Mouse (Mus musculus) ovary, postnatal 14 days (tissue): ENCODE measurements around the gene Zfp78.
"Not testable (repeated sequence)": the region's sequence is repeated elsewhere in the genome, so short reads cannot be mapped to it uniquely, and the experiment has no call there.

Source experiments
- DNase-seq: peaks from one replicate; pipeline ENCODE4 v3.0.0; 2022; ENCODE audit warnings: low spot score

Gene Zfp78

DNA sequence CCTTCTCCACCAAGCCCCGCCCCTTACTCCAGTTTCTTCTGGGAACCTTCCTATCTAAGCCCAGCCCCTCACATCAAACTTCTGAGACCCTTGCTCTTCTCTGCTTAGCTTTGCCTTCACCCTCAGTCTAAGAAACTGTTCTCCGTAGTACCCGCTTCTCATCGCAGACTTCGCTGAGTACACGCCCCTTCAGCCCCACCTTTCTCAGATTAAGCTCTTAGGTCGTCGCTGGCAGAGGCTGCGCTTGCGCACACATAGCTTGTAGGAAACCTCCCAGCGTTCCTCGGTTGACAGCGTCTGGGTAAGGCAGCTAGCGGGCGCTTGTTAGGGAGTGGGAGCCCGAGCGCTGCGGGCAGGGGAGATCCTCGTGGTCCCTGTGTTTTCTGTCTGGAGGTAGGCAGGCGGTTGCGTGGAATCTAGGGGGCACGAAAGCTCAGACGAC lies at the start of gene Zfp78:
Gene Zfp78, plus strand, starts transcription at position 234 of the 442 bp plus-strand sequence.
- no peak for DNase-seq

DNA sequence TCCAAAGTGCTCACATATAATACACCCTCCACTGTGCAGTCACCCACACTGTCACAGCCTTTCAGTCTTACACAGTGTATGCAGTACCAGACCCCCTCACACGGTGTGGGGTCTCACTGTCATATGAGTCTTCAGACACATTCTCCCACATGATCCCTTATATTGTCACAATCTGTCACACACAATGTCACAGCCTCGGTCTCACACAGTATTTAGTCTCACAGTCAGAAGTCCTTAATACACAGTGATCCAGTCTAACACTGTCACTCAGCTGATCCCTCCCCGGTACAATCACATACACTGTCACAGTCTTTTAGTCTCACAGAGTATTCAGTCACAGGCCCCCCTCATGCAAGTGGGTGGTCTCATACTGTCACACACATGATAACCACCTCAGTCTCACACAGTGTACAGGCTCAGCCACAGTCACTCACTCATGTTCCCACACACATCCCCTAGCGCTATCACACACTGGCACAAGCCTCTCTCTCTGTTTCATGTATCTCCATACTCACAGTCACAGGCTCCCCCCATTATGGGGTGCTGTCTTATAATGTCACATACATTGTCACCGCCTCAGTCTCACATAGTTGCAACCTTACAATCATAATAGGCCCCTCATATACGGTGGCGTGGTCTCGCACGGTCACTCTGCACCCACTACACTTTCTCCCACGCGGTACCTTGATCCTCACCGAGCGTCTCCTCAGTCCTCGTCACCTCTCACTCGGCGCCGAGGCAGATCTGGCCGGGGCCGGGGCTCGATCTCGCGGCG lies 32.4 kb upstream of the Zfp78 start:
- DNase-seq: peak; percentile 7

DNA sequence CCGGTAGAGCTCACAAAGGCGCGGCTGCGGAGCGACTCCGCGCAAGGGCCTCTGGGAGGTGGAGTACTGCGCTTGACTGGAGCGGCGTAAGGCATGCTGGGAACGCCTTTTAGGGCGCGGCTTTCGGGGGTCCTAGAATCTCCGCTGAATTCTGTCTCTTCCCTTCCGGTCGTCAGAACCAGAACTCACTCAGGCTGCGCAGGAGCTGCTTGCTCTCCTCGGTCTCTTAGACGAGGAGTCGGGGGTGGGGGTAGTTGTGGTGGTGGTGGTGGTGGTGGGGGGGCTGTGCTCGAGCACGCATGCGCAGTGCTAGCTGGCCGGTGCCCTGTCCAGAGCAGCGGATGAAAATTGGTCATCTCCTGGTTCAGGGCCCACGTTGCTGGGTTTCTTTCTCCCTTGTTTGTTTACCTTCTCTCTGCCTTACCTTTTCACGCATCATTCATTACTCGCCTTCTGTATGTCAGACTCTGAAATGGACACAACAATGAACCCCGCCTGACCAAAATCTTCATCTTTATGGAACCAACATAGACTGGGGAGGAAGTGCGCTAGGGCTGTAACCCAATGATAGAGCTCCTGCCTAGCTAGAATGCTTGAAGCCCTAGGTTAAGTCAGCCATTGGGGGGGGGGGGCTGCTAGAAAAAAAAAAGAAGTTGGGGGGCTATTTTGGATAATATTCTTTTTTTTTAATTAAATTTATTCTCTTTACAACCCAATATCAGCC lies 31.7 kb upstream of the Zfp78 start, which contains the start of gene Zfp583:
Gene Zfp583, minus strand, starts transcription at position 53 of the 724 bp plus-strand sequence.
- DNase-seq: peak; percentile 63

DNA sequence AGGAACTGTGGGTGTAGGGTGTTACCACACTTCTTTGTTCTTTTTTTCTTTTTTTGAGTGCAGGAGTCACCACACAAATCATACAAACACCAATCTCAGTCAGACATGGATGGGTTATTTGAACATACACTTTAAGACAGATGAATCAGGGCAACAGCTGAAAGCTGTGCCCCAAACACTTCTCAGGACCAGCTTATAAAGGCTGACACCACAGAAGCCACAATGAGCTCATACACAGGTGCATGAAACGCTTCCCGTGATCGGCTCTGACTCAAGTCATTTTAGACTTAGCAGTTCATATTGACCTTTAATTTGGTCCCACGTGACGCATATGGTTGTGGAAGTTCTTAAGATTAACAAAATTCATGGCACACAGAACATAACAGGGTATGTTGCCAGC lies 23.2 kb upstream of the Zfp78 start:
- no peak for DNase-seq

DNA sequence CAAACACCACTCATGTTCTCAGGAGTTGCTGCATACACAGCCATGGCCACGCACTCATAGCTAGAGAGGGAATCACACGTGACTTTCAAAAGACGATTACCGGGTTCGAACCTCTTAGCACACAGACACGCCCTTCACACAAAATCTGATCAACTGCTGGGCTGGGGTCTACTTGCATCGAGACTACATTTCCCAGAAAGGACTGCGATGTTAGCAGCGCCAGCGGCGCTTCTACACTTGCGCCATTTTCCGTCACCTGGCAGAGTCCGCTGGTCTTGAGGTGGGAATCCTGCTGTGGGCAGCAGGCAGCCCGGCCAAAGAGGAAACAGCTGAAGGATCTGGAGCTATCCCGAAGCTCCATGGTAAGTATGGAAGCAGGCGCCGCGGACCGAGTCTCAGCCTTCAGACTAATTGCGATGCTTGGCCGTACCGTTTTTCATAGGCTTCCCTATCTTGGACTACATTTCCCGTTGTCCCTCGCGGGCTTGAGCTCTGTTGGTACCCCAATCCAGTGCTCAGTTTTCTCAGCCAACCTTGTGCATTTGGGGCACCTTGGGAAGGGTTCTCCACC lies 19.5 kb upstream of the Zfp78 start, which contains the start of gene Gm3854:
Gene Gm3854, plus strand, starts transcription at position 259 of the 571 bp plus-strand sequence.
- DNase-seq: peak; percentile 21

DNA sequence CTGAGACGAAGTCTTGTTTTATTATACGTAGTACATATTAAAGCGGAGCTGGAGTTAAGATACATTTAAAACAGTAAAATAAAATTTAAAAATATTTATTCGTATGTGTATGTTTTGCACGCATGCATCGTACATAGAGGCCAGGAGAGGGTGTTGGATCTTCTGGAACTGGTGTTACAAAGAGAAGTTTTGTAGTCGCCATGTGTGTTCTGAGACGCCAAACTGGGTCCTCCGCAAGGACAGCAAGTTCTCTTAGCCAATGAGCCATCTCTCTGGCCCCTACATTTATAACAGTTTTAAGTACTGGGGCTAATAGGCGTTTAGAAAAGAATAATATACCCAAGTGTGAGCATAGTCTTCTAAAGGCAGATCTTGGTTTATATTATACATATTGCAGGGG lies 19.0 kb upstream of the Zfp78 start:
- DNase-seq: no peak

DNA sequence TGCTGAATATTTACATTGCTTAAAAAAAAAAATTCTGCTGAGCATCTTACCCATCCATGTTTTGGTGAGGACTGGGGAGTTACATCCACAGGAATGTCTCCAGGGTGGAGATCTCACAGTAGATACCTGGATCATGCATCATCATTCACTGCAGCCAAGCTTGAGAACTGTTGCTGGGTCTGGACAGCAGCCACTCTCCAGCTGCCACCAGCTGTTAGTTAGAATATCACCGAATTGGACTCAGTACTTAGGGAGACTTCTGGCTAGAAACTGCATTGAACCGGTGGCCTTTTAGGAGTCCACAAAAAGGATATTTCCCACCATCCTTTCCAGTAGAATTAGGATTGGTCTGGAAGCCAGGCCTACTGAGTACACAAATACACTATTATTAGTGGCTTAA lies 5.0 kb upstream of the Zfp78 start:
- no peak for DNase-seq

DNA sequence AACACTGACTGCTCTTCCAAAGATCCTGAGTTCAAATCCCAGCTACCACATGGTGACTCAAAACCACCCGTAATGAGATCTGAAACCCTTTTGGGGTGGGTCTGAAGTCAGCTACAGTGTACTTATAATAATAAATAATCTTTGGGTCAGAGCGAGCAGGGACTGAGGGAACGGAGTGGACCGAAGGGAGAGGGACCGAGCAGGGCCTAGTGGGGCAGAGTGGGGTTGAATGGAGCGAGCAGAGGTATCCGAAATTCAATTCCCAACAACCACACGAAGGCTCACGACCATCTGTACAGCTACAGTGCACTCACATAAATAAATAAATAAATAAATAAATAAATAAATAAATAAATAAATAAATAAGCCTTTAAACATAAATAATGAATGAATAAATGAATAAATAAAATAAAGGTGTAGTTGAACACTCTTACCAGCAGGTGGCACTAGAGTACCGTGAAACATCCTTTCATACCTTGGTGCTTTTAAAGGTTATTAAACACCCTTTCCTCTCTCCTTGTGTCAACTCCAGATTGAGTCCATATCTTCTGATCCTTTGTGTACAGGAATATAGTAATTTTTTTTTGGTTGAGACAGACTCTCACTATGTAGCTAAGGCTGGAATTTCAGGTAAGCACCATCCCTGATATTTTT lies 4.0 kb upstream of the Zfp78 start:
- DNase-seq: peak; percentile 13

DNA sequence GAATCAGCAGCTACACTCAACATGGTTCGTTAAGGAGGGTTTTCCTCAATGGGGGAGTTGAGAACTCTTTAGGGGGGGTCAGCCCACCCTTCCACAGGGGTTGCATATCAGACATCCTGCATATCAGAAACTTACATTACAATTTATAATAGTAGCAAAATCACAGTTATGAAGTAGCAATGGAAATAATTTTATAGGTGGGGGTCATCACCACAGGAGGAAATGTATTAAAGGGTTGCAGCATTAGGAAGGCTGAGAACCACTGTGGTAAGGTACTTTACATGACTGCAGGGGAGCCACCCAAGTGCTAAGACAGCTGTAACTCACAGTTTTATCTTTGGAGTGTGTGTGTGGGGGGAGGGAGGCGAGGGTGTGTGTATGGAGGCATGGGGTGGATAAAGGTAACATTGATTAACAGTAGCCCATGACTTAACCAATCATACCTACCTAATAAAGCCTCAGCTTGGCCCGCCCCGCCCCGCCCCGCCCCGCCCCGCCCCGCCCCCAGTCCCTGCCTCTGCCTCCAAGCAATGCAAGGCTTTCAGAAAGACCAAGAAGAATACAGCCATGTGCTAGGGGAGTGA lies 2.5 kb upstream of the Zfp78 start:
- no peak for DNase-seq

DNA sequence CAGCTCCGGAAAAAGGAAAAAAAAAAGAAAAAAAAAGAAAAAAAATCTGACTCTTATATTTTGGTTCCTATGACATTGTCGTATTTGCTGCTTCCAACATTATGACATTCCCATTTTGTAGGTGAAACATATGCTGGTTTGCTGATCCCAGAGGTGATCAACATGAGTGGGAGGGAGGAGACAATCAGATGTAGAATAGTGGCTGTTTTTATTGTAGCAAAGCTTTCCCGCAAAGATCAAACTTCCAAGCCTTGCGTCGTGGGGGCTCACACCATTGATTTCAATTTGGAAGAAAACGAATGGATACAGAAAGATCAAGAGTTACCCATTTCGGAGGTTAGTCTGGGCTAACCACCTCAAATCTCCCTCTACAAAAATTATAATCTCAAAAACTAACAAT lies 1.3 kb upstream of the Zfp78 start:
- DNase-seq: no peak

DNA sequence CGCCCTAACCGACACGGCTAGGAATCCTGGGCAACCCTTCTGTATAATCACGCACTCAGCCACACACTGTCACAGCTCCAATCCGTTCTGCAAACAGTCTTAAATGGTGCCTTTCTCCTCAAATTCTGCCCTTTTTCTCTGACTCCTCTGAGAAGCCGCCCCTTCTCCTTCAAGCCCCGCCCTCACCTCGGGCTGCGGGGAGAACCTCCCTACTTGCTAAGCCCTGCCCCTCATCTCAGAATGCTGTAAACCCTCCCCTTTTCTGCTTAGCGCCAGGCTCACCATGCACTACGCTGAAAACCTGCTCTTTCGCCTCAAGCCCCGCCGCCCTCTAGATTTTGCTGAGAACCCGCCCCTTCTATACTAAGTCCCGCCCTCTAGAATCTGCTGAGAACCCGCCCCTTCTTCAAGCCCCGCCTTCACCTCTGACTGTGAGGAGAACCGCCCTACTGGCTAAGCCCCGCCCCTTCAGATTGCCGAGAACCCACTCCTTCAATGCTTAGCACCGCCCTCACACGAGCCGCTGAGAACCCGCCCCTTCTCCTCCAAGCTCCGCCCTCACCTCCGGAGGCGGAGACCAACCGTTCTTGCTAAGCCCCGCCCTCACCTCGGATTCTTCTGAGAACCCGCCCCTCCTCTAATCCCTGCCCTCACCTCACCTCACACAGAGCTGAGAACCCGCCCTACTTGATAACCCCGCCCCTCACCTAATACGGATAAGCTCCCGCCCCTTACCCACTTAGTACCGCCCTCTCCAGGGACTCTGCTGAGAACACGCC lies 623 bp upstream of the Zfp78 start:
- DNase-seq: peak; percentile 98

DNA sequence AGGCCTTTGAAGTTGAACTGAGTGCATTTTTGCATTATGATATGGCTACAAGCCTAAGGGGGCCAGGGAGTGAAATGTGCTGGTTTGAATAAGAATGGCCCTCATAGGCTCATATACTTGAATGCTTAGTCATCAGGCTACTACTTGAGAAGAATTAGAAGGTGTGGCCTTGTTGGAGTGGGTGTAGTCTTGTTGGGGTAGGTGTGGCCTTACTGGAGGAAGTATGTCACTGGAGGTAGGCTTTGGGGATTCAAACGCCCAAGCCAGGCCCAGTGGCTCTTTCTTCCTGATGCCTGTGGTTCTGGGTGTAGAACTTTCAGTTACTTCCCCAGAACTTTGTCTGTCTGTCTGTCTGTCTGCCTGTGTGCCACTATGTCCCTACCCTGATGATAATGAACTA lies 1.7 kb downstream of the Zfp78 start:
- no peak for DNase-seq

DNA sequence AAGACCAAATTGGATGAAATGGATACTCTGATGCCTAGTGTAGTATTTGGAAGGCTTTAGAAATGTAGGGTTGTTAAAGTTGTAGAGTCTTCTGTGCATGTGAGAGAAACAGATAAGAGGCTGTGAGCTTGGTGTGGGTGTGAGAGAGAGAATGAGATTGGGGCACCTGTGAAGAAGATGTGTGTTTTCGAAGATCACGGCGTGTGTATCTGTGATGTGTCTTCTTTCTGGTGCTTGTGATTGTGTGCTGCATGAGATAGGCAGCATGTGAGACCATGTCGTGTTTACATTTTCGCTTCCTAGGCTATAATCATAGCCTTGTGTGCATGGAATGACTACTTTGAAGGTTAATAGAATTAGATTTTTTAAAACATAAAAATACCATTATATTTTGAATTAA lies 4.1 kb downstream of the Zfp78 start:
- no peak for DNase-seq

DNA sequence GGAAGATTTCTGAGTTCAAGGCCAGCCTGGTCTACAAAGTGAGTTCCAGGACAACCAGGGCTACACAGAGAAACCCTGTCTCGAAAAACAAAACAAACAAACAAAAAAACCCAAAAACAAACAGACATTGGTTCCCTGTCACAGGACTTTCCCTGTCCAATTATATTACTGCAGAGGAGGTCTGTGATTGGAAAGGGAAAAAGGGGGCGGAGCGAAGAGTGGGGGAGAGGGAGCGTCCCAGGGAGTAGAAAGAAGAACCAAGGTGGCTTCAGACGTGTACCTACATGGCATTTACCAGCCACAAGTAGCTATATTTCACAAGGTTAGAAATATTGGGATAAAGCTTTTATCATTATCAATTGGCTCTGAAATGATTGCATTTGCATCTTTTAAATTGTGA lies 5.1 kb downstream of the Zfp78 start:
- DNase-seq: not testable (repeated sequence)

DNA sequence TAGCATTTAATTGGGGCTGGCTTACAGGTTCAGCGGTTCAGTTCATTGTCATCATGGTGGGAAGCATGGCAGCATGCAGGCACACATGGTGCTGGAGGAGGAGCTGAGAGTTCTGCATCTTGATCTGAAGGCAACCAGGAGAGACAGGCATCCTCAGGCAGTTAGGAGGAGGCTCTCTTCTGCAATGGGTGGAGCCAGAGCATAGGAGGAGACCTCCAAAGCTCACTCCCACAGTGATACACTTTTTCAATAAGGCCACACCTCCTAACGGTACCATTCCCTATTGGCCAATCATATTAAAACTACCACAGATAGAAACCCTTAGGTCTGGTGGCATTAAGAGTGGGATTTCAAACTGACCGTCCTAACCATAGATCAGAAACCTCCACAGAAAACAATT lies 6.4 kb downstream of the Zfp78 start:
- DNase-seq: no peak

DNA sequence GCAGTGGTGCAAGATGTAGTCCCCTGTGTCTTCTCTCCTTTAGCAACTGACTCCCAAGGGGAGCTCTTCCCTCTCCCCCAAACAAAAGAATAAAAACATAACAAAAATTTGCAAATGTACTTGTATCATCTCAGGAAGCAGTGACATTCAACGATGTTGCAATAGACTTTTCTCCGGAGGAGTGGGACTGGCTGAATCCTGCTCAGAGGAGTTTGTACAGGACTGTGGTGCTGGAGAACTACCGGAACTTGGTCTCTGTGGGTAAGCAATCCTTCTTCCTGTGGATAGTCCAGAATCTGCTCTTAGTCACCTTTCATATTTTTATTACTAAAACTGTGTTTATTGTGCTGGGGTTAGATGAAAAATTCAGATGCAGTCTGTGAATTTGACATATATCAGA lies 9.9 kb downstream of the Zfp78 start:
- no peak for DNase-seq

DNA sequence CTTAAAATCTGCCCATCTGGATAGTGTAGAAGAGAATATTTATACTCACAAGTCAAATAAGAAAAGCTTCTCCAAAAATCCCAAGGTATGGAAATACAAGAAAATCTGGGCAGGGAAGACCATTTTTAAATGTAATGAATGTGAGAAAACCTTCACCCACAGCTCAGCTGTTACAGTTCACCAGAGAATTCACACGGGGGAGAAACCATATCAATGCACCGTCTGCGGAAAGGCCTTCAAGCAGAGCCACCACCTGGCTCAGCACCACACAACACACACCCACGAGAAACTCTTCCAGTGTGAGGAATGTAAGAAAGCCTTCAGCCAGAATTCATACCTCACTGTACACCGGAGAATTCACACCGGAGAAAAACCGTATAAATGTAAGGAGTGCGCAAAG lies 15.4 kb downstream of the Zfp78 start:
- no peak for DNase-seq

DNA sequence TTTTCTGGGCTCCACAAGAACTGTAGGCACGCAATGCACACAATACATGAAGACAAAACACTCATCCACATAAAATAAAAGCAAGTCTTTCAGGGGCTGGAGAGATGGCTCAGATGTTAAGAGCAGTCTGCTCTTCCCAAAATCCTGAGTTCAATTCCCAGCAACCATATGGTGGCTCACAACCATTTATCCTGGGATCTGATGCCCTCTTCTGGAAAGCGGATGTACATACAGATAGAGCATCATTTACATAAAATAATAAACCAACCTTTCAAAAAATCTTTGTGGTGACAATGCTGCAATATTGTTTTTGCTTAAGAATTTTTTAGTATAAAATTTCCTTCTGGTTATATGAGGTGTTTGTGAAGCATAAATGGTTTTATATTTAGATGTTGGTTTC lies 18.4 kb downstream of the Zfp78 start:
- DNase-seq: no peak

DNA sequence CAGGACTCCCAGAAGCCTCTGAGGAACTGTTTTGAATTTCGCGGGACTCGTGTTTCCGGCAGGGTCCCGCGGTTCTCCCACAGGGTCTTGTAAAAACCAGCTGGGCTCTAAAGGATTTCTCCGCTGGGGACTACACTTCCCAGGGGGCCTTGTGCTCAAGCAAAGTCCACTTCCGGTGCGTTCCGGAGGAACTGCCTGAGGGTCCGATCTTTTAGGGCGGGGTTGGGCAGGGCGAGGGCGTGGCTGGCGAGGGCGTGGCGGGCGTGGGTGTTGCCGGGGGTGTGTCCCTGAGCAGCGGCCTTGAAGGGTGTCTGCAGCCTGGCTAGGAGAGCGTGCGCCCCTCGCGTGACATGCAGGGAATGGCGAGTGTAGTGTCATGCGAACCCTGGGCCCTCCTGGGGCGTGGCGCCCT lies 20.0 kb downstream of the Zfp78 start, which contains the start of gene Zfp28:
Gene Zfp28, plus strand, starts transcription at position 252 of the 412 bp plus-strand sequence.
- DNase-seq: peak; percentile 93

DNA sequence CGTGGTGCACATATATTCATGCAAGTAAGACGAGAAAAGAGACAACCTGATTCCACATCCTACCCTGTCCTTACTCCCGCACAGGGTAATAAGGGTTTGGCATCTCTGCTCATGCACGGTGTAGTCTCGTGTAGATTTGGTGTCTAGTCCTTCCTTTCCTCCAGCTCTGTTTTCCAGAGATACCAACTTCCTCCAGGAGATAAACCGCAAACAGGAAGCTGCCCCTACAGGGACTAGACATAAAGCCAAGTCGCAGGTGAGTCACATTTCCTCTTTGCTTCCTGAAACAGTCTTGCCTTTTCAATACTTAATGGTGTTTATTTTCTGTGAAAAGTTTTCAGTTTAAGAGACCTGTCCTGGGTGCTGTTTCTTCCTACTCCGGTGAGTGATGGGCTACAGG lies 20.9 kb downstream of the Zfp78 start:
- DNase-seq: no peak

DNA sequence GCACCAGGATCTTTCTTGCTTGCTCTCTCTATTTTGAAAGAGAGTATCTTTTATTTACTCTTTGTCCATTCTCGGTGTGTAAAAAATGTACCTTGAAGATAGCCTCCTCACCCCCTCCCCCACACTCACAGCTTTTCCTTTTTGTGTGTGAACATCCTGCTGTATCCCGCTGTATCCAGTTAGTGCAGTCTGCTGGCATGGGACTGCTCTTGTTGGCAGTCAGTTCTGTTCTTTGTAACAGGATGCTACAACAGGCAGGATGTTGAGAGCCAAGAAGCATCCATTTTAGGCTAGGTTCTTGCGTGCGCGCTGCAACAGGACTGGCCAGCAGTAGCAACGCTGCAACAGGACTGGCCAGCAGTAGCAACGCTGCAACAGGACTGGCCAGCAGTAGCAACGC lies 23.9 kb downstream of the Zfp78 start:
- DNase-seq: no peak
